Mouse (Mus musculus): ENCODE results near the gene Ppp2r5e. TPM values are rescaled to one million over a fixed set of nuclear protein-coding genes. Genes with fewer than 3 reads are reported as not detected.

Ppp2r5e gene
- polyA plus RNA-seq, 1 experiment from 2014 or later = 8.5 TPM

GRCm38 (mm10) chr12:75425882-75426281, 170.2 kb downstream of the Ppp2r5e start:
- H3K4me2 ChIP-seq = no peak overlapping the region
- ATAC-seq (ENCODE audit: extremely low read depth, insufficient number of reproducible peaks, low FRiP score, low TSS enrichment) = no peak
- no peaks in the 10 kb centered on the region for H3K36me3 ChIP-seq
- H3K4me3 ChIP-seq = no peak overlapping the region
- no peak overlapping the region for H3K27ac ChIP-seq (replicated peaks)
- no peaks in the 10 kb centered on the region for H3K9me3 ChIP-seq
- 80% methylated on average over 7 of the region's 7 CpGs for WGBS
- H3K27me3 ChIP-seq (replicated peaks) = no peaks in the 10 kb centered on the region
- H3K9ac ChIP-seq = no peak overlapping the region
- H3K4me1 ChIP-seq = no peaks in the 10 kb centered on the region

- H3K27me3 ChIP-seq (replicated peaks) = no peaks in the 10 kb centered on the region
- ATAC-seq (ENCODE audit: extremely low read depth, insufficient number of reproducible peaks, low FRiP score, low TSS enrichment) = no peak
- no peaks in the 10 kb centered on the region for H3K9me3 ChIP-seq
- no peaks in the 10 kb centered on the region for H3K36me3 ChIP-seq
- H3K4me3 ChIP-seq = no peak overlapping the region
- H3K4me2 ChIP-seq = no peak overlapping the region
- WGBS = 78% methylated on average over 4 of the region's 4 CpGs
- H3K27ac ChIP-seq (replicated peaks) = no peak overlapping the region
- H3K4me1 ChIP-seq = no peaks in the 10 kb centered on the region
- H3K9ac ChIP-seq = no peak overlapping the region
Observed at GRCm38 (mm10) chr12:75424817-75425216, 171.2 kb downstream of the Ppp2r5e start.

- ATAC-seq (ENCODE audit: extremely low read depth, insufficient number of reproducible peaks, low FRiP score, low TSS enrichment) = no peak
- Histone ChIP-seq H3K9ac (no peak overlapping the region), H3K4me2 (no peak overlapping the region), H3K27ac (replicated peaks) (no peak overlapping the region), H3K4me3 (no peak overlapping the region), H3K4me1 (no peaks in the 10 kb centered on the region), H3K36me3 (no peaks in the 10 kb centered on the region), H3K27me3 (replicated peaks) (no peaks in the 10 kb centered on the region), H3K9me3 (no peaks in the 10 kb centered on the region)
- WGBS = 61% methylated on average over 7 of the region's 7 CpGs
Observed at GRCm38 (mm10) chr12:75424359-75424758, 171.7 kb downstream of the Ppp2r5e start.

GRCm38 (mm10) chr12:75416681-75417080, 179.4 kb downstream of the Ppp2r5e start, which contains the start of gene Gphb5:
Gene Gphb5, minus strand, starts transcription at chr12:75416781.
- H3K27ac ChIP-seq (replicated peaks) = no peak within 1 kb of the TSS
- no peak within 1 kb of the TSS for H3K4me2 ChIP-seq
- H3K9ac ChIP-seq = no peak within 1 kb of the TSS
- H3K9me3 ChIP-seq = no peaks in the 10 kb centered on the region
- no peaks in the 10 kb centered on the region for H3K27me3 ChIP-seq (replicated peaks)
- H3K36me3 ChIP-seq = no peaks in the 10 kb centered on the region
- no peak for ATAC-seq (ENCODE audit: extremely low read depth, insufficient number of reproducible peaks, low FRiP score, low TSS enrichment)
- no peak within 1 kb of the TSS for H3K4me3 ChIP-seq
- no peaks in the 10 kb centered on the region for H3K4me1 ChIP-seq
- WGBS = 76% methylated on average over 4 of the region's 4 CpGs

- WGBS = 69% methylated on average over 6 of the region's 6 CpGs
- no peaks in the 10 kb centered on the region for H3K9me3 ChIP-seq
- ATAC-seq (ENCODE audit: extremely low read depth, insufficient number of reproducible peaks, low FRiP score, low TSS enrichment) = no peak
Observed at GRCm38 (mm10) chr12:75414991-75415390, 181.1 kb downstream of the Ppp2r5e start.

GRCm38 (mm10) chr12:75412964-75413363, 183.1 kb downstream of the Ppp2r5e start:
- Histone ChIP-seq H3K27me3 (replicated peaks) (no peaks in the 10 kb centered on the region), H3K36me3 (no peaks in the 10 kb centered on the region), H3K9ac (no peak overlapping the region), H3K4me2 (no peak overlapping the region), H3K4me1 (no peaks in the 10 kb centered on the region), H3K27ac (replicated peaks) (no peak overlapping the region), H3K9me3 (no peaks in the 10 kb centered on the region), H3K4me3 (no peak overlapping the region)
- ATAC-seq (ENCODE audit: extremely low read depth, insufficient number of reproducible peaks, low FRiP score, low TSS enrichment) = no peak
- 68% methylated on average over 9 of the region's 9 CpGs for whole genome bisulfite sequencing

More at GRCm38 (mm10) chr12:75414991-75415390, 181.1 kb downstream of the Ppp2r5e start:
- Histone ChIP-seq H3K4me2 (no peak overlapping the region), H3K27me3 (replicated peaks) (no peaks in the 10 kb centered on the region), H3K36me3 (no peaks in the 10 kb centered on the region), H3K9ac (no peak overlapping the region), H3K4me1 (no peaks in the 10 kb centered on the region), H3K4me3 (no peak overlapping the region), H3K27ac (replicated peaks) (no peak overlapping the region)

Other genes with a start within 250 kb of the Ppp2r5e start
- gene Gphb5, start 179.5 kb downstream of the Ppp2r5e start, polyA plus RNA-seq (2015; fragmentation: Nextera tagmentation; extraction: Ambion mirVana) = not detected in 2 replicates
- 7.5 and 8.3 TPM in 2 replicates for gene Wdr89, start 73.3 kb upstream of the Ppp2r5e start, polyA plus RNA-seq (2015; fragmentation: Nextera tagmentation; extraction: Ambion mirVana)
- 13.3 and 16.2 TPM in 2 replicates for gene Sgpp1, start 139.5 kb upstream of the Ppp2r5e start, polyA plus RNA-seq (2015; fragmentation: Nextera tagmentation; extraction: Ambion mirVana)
- 45.3 and 49.6 TPM in 2 replicates for gene Syne2, start 221.9 kb upstream of the Ppp2r5e start, polyA plus RNA-seq (2015; fragmentation: Nextera tagmentation; extraction: Ambion mirVana)

Measured in heart, embryonic 13.5 days (tissue).